Mouse (Mus musculus) forebrain, embryonic 14.5 days (tissue): Measurements from ENCODE around the gene Nfya. TPM values are rescaled to one million over a fixed set of nuclear protein-coding genes. Genes with fewer than 3 reads are reported as not detected.

Experiments
- ATAC-seq: fragments of 200-750 bp; cut with Nextera tagmentation; 2 replicates; pipeline ENCODE4 v1.8.0; 2017; ENCODE audit warnings: mild to moderate bottlenecking, moderate library complexity
- DNase-seq: peaks from one replicate; pipeline ENCODE4 v3.0.0-alpha.2; 2015; ENCODE audit warnings: low spot score
- H3K27ac ChIP-seq: fragments of 300-500 bp; sonication (generic); 2 replicates; pipeline ENCODE4 v1.5.1; 2014; ENCODE audit warnings: low read depth, mild to moderate bottlenecking, control low read depth, low read length, moderate library complexity
- H3K27me3 ChIP-seq: fragments of 300-500 bp; sonication (generic); replicated peaks from 2 replicates; pipeline ENCODE4 v1.6.1; 2014; ENCODE audit warnings: low read length, control low read depth, mixed read lengths; ENCODE audit not compliant: control insufficient read depth, insufficient read depth
- H3K36me3 ChIP-seq: fragments of 300-500 bp; sonication (generic); 2 replicates; pipeline ENCODE4 v1.6.1; 2014; ENCODE audit warnings: low read length, control low read depth; ENCODE audit not compliant: control insufficient read depth, insufficient read depth
- H3K4me1 ChIP-seq: fragments of 300-500 bp; sonication (generic); 2 replicates; pipeline ENCODE4 v1.6.1; 2014; ENCODE audit warnings: antibody characterized with exemption, low read length, control low read depth; ENCODE audit not compliant: control insufficient read depth, insufficient read depth
- H3K4me2 ChIP-seq: fragments of 300-500 bp; sonication (generic); 2 replicates; pipeline ENCODE4 v1.6.1; 2014; ENCODE audit warnings: mild to moderate bottlenecking, control low read depth, low read length
- H3K4me3 ChIP-seq: fragments of 300-500 bp; sonication (generic); 2 replicates; pipeline ENCODE4 v1.5.1; 2014; ENCODE audit warnings: low read depth, low read length, control low read depth
- H3K9ac ChIP-seq: fragments of 300-500 bp; sonication (generic); 2 replicates; pipeline ENCODE4 v1.6.1; 2014; ENCODE audit warnings: mild to moderate bottlenecking, low read length, control low read depth, moderate library complexity
- H3K9me3 ChIP-seq: fragments of 300-500 bp; sonication (generic); replicated peaks from 2 replicates; pipeline ENCODE4 v1.6.1; 2016; ENCODE audit warnings: low read length, control low read depth, mixed read lengths; ENCODE audit not compliant: control insufficient read depth
- WGBS: fragments of 180-500 bp; shearing (Covaris S2); extraction: QIAGEN DNeasy Blood & Tissue Kit; methylation state at CpG from one replicate; pipeline ENCODE4 v1.1.7; 2014; 5-methylcytosine and 5-hydroxymethylcytosine counted together
- polyA plus RNA-seq: library from polyadenylated mRNA; unstranded; fragments of >200 nt; fragmentation: Nextera tagmentation; extraction: Ambion mirVana; gene quantifications from 2 replicates; pipeline ENCODE4 v1.2.1, GENCODE M21; 2014

Nfya gene
- 20.7 and 23.2 TPM in 2 replicates for polyA plus RNA-seq

DNA sequence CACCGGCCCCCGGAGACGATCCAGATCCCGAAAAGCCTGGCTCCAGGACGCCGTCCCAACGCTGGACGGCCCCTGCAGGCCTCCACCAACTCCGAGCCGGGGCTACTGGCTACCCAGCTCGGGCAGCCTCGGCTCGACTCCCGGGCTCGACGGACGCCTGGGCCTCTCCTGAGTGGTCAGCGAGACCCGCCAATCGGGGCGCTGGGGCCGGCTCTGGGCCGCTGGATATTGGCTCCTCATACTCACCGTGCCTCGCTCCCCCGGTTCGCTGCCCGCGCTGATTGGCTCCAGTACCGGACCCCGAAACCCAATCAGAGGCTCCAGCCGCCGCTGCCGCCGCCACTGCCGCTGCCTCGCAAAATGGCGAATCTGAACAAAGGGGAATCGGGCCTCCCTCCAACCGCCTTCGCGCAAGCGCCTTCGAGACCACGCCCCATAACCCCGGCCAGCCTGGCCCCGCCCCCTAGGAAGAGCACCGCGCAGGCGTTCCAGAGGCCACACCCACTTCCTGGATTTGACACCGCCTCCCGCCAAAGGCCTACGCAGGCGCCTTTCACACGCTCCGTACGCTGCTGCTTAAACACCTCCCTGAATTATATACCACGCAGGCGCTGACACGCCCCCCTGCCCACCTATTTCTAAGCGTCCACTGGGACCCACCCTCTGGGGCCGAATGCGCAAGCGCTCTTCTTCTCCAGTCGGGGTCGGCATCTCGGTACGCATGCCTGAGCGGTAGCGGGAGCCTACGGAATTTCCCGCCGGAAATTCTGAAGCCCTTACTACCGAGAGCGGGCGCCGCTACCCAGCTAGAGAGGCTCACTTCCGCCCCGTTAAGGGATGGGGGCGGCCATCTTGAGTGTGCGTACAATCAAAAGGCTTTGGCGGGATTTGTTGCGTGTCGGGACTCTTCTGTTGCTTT is at the start of gene Nfya, which contains the start of gene Oard1:
Nfya (minus strand) TSS at position 527 of the 919 bp plus-strand sequence.
Oard1 (plus strand) TSS at position 635 of the 919 bp plus-strand sequence.
- Histone ChIP-seq H3K9me3 (no peaks in the 10 kb centered on the region), H3K27ac (peak within 1 kb of the TSS; percentile 100), H3K4me1 (peaks cover 20% of the 10 kb centered on the region), H3K4me2 (peak within 1 kb of the TSS; percentile 89), H3K27me3 (no peaks in the 10 kb centered on the region), H3K9ac (peak within 1 kb of the TSS; percentile 99), H3K36me3 (peaks cover 15% of the 10 kb centered on the region), H3K4me3 (peak within 1 kb of the TSS; percentile 87)
- DNase-seq (peak; percentile 100), ATAC-seq (peak; percentile 96)
- under 1% methylated on average over 82 of the region's 84 CpGs for WGBS

DNA sequence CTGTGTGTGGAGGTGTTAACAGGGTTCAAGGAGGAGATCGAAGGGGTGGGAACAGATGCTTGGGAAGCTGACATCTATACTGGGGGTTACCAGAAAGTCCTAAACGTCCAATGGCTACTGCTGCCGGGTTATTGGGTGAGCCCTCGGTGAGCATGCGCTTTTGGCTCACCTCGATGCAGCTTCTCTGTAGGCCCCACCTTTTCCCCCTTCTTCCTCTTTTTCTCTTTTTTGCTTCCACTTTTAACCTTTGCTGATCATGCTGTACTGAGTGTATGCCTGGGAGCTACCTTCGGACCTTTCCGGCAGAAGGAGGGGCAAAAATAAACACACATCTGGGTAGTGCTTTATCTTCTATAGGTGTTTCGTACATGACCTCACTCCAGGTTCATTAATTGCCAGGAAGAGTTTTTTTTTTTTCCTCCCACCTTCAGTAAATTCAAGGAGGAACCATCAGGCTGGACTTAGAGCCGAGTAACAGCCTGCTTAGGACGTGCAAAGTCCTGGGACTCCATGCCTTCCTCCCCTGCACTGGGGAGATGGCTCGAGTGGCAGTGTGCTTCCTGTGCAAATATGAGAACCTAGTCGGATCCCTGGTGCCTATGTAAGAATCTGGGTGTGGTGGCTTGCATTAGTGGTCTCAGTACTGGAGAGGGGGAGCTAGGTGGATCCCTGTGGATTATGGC is 48.4 kb upstream of the Nfya start:
- Histone ChIP-seq H3K4me1 (no peaks in the 10 kb centered on the region), H3K4me3 (no peak overlapping the region), H3K36me3 (no peaks in the 10 kb centered on the region), H3K9me3 (no peaks in the 10 kb centered on the region), H3K27me3 (no peaks in the 10 kb centered on the region), H3K27ac (no peak overlapping the region), H3K4me2 (no peak overlapping the region), H3K9ac (no peak overlapping the region)
- no peak for DNase-seq
- no peak for ATAC-seq
- WGBS, result 91% methylated on average over 13 of the region's 13 CpGs

DNA sequence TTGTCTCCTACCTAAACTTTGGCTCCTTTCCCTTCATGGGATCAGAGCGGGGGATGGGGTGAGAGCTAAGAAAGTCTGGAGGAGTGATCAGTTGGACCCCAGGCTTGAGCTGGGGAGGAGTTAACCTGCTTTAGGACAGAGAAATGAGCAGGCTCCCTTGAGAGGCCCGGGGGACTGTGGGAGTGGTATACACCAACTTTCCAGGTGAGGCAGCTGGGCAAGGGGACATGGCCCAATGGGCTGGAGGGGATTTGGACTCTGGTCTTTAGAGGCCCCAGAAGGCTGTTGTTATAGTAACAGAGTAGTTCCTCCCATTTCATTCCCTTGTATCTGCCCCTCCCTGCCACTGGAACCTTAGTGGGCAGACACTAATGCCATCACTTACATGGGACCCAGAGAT is 46.2 kb upstream of the Nfya start:
- ATAC-seq, result no peak
- 91% methylated on average over 2 of the region's 2 CpGs for WGBS
- Histone ChIP-seq H3K27ac (no peak overlapping the region), H3K4me3 (no peak overlapping the region), H3K9me3 (no peaks in the 10 kb centered on the region), H3K4me2 (no peak overlapping the region), H3K36me3 (no peaks in the 10 kb centered on the region), H3K9ac (no peak overlapping the region), H3K4me1 (peaks cover 4% of the 10 kb centered on the region; the same call in 1 of the 2 replicates), H3K27me3 (no peaks in the 10 kb centered on the region)
- DNase-seq, result no peak

DNA sequence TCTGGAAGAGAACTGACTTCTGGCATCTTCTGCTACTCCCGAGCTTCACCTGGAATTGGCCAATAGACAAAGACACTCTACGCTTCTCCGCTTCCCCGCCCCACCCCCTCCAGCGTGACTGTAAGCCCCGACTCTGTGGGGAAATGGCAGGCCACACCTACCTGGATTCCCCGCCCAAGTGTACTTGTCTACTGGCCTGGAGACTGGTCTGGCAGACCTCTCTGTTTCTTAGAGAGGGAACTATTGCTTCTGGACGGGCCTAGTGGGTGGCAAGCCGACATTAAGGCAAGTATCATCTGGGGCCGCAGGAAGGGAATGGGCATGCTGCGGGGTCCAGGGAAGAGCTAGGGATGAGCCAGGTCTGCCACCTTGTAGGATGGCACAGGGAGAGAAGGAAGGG is 45.0 kb upstream of the Nfya start, which contains the start of gene Unc5cl:
Unc5cl (plus strand) TSS at position 214 of the 400 bp plus-strand sequence.
- no peak for ATAC-seq
- no peak for DNase-seq
- no peaks in the 10 kb centered on the region for H3K9me3 ChIP-seq
- 52% methylated on average over 11 of the region's 11 CpGs for WGBS
- H3K9ac ChIP-seq, result no peak within 1 kb of the TSS
- peaks cover 4% of the 10 kb centered on the region; the same call in 1 of the 2 replicates for H3K4me1 ChIP-seq
- no peaks in the 10 kb centered on the region for H3K27me3 ChIP-seq
- no peak within 1 kb of the TSS for H3K4me2 ChIP-seq
- H3K4me3 ChIP-seq, result no peak within 1 kb of the TSS
- no peak within 1 kb of the TSS for H3K27ac ChIP-seq
- H3K36me3 ChIP-seq, result no peaks in the 10 kb centered on the region

DNA sequence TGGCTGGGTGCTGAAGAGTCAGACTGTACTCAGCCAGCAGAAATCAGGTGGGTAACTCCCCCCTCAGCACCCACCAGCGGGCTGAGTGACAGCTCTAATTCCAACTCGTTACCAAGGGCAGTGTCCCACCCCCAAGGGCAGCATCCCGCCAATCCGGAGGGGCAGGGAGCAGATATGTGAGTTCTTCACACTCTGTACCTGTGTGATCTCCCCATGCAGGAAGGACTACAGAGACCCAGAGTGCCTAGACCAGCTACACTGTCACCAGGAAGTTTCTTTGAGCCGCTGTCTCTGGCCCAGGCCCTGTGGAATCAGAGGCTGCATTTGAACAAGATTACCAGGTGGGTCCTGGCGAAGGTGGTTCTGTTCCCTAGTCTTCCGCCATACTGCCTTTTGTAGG is 44.5 kb upstream of the Nfya start:
- H3K4me2 ChIP-seq, result no peak overlapping the region
- no peak overlapping the region for H3K27ac ChIP-seq
- H3K9ac ChIP-seq, result no peak overlapping the region
- 53% methylated on average over 7 of the region's 7 CpGs for WGBS
- H3K9me3 ChIP-seq, result no peaks in the 10 kb centered on the region
- ATAC-seq, result no peak
- H3K27me3 ChIP-seq, result no peaks in the 10 kb centered on the region
- H3K4me3 ChIP-seq, result no peak overlapping the region
- H3K36me3 ChIP-seq, result no peaks in the 10 kb centered on the region
- H3K4me1 ChIP-seq, result peaks cover 4% of the 10 kb centered on the region; the same call in 1 of the 2 replicates
- no peak for DNase-seq

DNA sequence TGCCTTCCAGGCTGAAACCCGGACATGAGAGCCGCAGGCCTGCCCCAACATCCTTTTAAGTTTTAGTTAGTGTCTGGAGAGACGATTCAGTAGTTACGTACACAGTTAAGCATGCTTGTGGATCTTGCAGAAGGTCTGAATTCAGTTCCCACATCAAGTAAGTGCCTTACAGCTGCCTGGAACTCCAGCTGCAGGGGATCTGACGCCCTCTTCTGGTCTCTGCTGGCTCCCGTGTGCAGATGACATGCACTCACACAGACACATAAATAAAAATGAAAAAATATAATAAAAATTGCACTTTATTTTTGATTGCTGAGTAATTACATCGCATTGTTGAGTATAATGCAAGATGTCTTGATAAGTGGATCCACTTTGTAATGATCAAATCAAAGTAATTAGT is 43.8 kb upstream of the Nfya start:
- H3K9ac ChIP-seq, result no peak overlapping the region
- no peak for ATAC-seq
- WGBS, result 72% methylated on average over 7 of the region's 7 CpGs

DNA sequence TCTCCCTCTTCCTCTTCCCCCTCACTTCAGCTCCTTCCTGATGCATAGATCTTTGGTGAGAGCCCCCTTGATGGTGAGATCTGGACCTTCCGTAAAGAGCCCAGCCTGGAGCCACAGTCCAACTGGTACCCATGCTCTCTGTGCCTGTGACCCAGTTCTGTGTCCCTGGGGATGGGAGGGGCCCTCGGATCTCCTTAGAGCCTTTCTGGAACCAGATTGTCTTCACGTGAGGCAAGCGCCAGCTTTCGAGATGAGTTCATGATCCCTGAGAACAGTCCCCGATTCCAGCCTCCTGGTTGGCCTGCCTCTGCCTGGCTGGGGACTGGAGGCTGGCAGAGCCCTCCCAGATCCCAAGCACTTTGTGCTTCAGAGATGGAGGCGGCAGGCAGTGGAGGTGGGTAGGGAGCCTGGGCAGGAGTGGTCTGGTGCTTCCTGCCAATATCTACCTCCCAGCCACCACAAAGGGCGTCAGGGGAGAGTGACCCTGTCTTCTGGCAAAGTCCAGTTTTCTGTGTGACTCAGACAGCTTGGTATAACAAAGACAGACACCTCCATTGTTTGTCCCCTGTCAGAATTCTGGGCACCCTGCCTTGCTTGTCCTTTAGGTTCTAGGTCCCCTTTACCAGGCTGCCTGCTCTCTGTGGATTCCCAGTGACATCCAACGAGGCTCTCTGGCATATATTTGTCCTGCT is 42.2 kb upstream of the Nfya start:
- H3K36me3 ChIP-seq, result no peaks in the 10 kb centered on the region
- no peak overlapping the region for H3K27ac ChIP-seq
- 67% methylated on average over 9 of the region's 9 CpGs for WGBS
- H3K4me3 ChIP-seq, result no peak overlapping the region
- no peaks in the 10 kb centered on the region for H3K9me3 ChIP-seq
- no peaks in the 10 kb centered on the region for H3K27me3 ChIP-seq
- DNase-seq, result no peak
- no peak for ATAC-seq
- H3K4me2 ChIP-seq, result no peak overlapping the region
- H3K4me1 ChIP-seq, result peaks cover 4% of the 10 kb centered on the region; the same call in 1 of the 2 replicates
- H3K9ac ChIP-seq, result no peak overlapping the region; the same call in 1 of the 2 replicates

More for the DNA sequence above, 43.8 kb upstream of the Nfya start:
- Histone ChIP-seq H3K4me1 (peaks cover 4% of the 10 kb centered on the region; the same call in 1 of the 2 replicates), H3K9me3 (no peaks in the 10 kb centered on the region), H3K4me2 (no peak overlapping the region), H3K27me3 (no peaks in the 10 kb centered on the region), H3K27ac (no peak overlapping the region), H3K36me3 (no peaks in the 10 kb centered on the region), H3K4me3 (no peak overlapping the region)
- no peak for DNase-seq

DNA sequence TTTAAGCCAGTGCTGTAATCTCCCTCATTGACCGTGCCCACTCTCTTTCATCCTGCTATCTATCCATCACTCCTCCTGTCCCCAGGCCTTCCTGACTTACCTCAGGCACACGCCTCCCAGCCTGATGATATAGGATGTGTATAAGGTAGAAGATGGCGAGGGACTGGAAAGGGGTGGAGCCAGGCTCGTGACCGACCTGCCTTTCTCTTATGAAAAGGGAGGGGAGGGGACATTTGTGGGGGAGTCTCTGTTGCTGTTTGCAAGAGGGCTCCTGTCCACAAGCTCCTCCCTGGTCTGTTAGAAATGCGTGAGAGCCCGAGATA is 41.6 kb upstream of the Nfya start, which contains the start of gene Tspo2:
Tspo2 (minus strand) TSS at position 170 of the 323 bp plus-strand sequence.
- no peak within 1 kb of the TSS for H3K27ac ChIP-seq
- H3K36me3 ChIP-seq, result no peaks in the 10 kb centered on the region
- 66% methylated on average over 7 of the region's 7 CpGs for WGBS
- H3K4me2 ChIP-seq, result no peak within 1 kb of the TSS
- H3K27me3 ChIP-seq, result no peaks in the 10 kb centered on the region
- ATAC-seq, result no peak
- peaks cover 4% of the 10 kb centered on the region; the same call in 1 of the 2 replicates for H3K4me1 ChIP-seq
- H3K4me3 ChIP-seq, result no peak within 1 kb of the TSS
- no peaks in the 10 kb centered on the region for H3K9me3 ChIP-seq
- DNase-seq, result no peak
- no peak within 1 kb of the TSS; the same call in 1 of the 2 replicates for H3K9ac ChIP-seq
